Mouse (Mus musculus): ENCODE measurements around the gene Sbno2.

- TF ChIP-seq POLR2A (IDR thresholded peaks at IDR 0.05; ENCODE audit: insufficient read depth, low read length) (no peak), CTCF (IDR thresholded peaks at IDR 0.05; ENCODE audit: low read depth, low read length) (no peak), EP300 (IDR thresholded peaks at IDR 0.05; ENCODE audit: insufficient read depth, low read depth, low read length) (no peak)
Observed at GRCm38 (mm10) chr10:80094085-80094484, 11.3 kb downstream of the Sbno2 start.
